Mouse (Mus musculus): Measurements from ENCODE around the gene Timm8a2. TPM values are rescaled to one million over a fixed set of nuclear protein-coding genes. Genes with fewer than 3 reads are reported as not detected.

Gene Timm8a2
- polyA plus RNA-seq (2017; shearing (Covaris generic)): not detected

GRCm38 (mm10) chr14:122034451-122034850 is at the start of gene Timm8a2:
Timm8a2 (plus strand) TSS chr14:122034674.

Other genes starting within 250 kb of the Timm8a2 start
- 2.6 TPM for gene Dock9, start 236.8 kb upstream of the Timm8a2 start, polyA plus RNA-seq (2017; shearing (Covaris generic))
- gene Ubac2, start 156.1 kb upstream of the Timm8a2 start, polyA plus RNA-seq (2017; shearing (Covaris generic)): 186 TPM
- 104 TPM for gene Gpr18, start 118.9 kb upstream of the Timm8a2 start, polyA plus RNA-seq (2017; shearing (Covaris generic))
- 99.6 TPM for gene Gpr183, start 69.5 kb upstream of the Timm8a2 start, polyA plus RNA-seq (2017; shearing (Covaris generic))
- 83.0 TPM for gene Tm9sf2, start 72.4 kb downstream of the Timm8a2 start, polyA plus RNA-seq (2017; shearing (Covaris generic))
- gene Clybl, start 147.0 kb downstream of the Timm8a2 start, polyA plus RNA-seq (2017; shearing (Covaris generic)): 8.9 TPM